Mouse (Mus musculus): Measurements from ENCODE around the gene Snx3. TPM values are rescaled to one million over a fixed set of nuclear protein-coding genes. Genes with fewer than 3 reads are reported as not detected.
A peak's percentile ranks its signal among the peaks of the same experiment; 100 is the strongest.

The Snx3 gene
- total RNA-seq, 2 experiments from 2014 or later: 195 to 214 TPM

- no peak for DNase-seq (ENCODE audit: low spot score in 2 of 2)
Observed at GRCm38 (mm10) chr10:42578281-42578675, 76.4 kb downstream of the Snx3 start.

DNA sequence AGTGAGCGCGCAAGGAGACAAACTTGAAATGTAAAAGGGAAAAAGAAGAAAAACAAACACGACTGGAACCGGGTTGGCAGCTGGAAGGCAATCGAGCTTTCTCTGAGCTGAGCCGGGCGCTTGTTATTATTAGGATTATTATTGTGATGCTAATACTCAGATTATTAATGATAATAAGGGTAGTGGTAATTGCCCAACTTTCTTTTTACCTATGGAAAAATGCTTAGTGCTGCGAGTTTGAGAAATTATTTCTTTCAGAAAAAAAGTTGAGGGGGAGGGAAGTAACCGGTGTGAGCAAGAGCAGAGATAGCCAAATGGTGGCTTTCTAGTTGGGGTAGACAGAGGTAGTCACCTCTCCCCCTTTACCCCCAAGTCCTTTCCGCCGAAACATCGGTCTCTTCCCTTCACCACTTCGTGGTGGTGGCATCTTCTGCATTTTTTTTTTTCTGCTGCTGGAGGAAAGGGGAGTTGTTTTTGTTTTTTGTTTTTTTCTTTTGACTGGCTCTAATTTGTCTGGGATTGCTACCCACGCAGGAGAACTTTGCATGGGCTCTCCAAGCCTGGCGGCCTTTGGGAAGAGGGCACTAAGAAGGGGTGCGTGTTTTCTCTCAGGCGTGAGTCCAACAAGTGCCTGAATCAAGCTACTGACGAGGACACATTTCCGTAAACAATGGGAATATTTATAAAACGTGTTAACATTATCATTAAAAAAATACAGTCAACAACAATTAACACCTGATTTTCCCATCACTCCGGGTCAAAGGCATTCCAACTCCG, 77.1 kb downstream of the Snx3 start:
- DNase-seq (ENCODE audit: low spot score in 2 of 2): no peak

- DNase-seq (ENCODE audit: low spot score in 2 of 2): no peak
Observed at GRCm38 (mm10) chr10:42579475-42580130, 77.8 kb downstream of the Snx3 start.

DNA sequence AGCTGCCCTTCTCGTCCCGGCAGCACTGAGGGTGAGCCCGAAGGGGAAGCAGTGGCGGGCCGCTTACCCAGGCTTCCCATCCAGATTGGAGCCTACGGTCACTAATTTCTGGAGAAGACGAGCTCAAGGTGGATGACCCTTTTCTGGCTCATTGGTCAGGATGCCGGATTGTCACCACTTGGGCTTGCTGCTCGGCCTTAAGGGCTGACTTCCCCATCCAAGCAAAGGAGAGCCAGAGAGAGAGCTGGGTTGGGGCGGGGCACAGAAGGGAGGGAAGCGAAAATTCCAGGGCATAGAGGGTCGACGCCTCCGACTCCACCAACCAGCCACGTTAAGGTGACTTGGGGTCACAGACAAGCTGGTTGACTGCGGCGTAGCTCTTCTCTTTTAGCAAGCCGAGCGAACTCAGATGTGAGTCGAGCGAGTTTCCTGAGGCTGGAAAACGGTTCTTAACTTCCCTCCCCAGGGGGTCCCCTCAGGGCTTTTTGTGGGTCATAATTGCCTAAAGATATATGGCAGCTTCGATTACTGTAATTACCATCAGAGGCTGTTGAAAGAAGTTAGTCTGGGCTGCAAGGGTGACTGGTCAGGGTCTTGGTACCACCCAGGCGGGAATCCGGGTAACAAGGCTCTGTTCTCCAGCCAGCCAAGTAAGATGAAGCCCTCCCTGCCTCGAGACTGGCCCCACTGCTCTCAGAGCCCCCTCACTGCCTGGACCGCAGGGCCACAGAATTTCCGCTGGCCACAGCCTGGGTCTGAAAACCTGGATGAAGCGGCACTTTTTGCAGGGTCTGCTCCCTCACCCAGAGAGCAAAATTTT, 78.5 kb downstream of the Snx3 start:
- DNase-seq (ENCODE audit: low spot score in 2 of 2): no peak

DNA sequence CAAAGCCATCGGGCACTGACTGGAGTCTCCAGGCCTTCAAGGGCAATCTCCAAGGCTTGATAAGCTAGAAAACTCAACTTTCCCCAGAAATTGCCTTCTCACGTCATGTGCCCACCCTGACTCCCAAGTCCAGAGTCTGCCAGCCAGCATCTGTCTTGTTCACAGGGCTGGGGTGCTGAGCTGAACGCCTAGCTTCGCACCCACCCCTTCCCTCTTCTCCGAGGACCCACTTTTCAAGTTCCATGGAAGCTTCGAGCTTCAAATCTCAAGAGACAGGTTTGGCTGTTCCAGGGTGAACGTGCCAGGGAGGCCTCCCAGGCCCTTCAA, 79.1 kb downstream of the Snx3 start:
- DNase-seq (ENCODE audit: low spot score in 2 of 2): no peak

- DNase-seq (ENCODE audit: low spot score in 2 of 2): no peak
Observed at GRCm38 (mm10) chr10:42581694-42582565, 80.1 kb downstream of the Snx3 start.

GRCm38 (mm10) chr10:42582566-42583110, 80.8 kb downstream of the Snx3 start:
- no peak for DNase-seq (ENCODE audit: low spot score in 2 of 2)

DNA sequence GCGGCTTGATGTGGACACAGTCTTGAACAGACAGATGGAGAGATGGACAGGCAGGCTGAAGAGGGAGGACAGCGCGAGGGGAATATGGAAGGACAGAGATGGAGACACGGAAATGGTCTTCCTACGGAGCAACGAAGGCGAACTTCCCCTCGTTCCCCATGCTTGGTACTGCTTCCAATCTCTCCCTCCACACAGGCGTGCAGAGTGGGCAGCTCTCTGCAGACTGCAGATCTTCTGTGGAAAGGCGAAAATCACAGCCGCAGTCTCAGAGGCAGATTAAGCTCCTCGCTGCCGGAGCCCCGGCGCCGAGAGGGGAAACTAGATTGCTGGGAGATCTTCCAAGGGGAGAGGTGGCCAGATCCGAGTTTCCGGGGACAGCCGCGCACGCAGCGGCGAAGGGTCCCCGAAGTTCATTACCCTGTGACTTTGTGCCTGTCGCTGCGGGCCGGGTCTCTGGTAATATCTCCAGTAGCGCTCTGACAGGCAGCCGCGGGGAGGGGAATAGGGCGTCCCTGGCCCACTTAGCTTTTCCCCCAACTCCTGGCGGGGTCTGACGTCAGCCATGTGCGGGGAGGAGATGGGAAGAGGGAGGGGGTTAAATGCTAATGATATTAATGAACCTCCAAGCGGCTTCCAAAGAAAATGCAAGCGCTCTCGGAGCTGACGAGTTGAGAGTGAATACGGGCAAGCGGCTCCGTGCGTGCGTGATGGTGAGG, 81.5 kb downstream of the Snx3 start, which contains the start of the genes Nr2e1 and Ostm1:
Gene Nr2e1, minus strand, starts transcription at position 476 of the 716 bp plus-strand sequence.
Gene Ostm1, plus strand, starts transcription at position 666 of the 716 bp plus-strand sequence.
- peak; percentile 67 to 80 for DNase-seq (ENCODE audit: low spot score in 2 of 2)

- peak in 1 of 2 experiments; percentile 37 for DNase-seq (ENCODE audit: low spot score in 2 of 2)
Observed at GRCm38 (mm10) chr10:42583902-42584435, 82.1 kb downstream of the Snx3 start.

DNA sequence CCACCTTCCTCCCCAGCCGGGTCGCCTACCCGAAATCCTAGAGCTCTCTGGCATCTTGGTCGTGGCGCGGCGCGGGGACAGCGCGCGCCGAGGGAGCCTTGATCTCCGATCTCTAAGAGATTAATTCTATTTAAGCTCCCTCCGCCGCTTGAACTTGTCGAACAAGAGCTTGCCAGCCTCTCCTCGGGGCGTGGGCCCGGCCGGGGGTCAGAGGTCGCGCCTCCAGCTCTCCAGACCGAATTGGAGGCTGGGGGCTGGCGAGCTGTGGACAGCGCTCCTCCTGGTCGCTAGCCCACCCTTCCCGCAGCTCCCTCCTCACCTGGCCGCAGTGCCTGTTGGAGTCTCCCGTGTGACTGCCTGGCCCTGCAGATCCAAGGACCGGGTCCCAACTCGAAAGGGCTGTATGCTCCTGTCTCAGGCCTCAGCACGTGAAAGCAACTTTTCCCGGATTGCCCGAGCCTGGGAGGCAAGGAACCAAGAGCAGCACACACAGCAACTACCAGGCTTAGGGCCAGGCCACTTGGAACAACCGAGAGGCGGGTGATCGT, 82.7 kb downstream of the Snx3 start:
- DNase-seq (ENCODE audit: low spot score in 2 of 2): no peak

Other genes starting within 250 kb of the Snx3 start
- gene Foxo3, start 225.3 kb upstream of the Snx3 start, total RNA-seq (2021): 10 to 100 TPM; 40.1 to 41.1 TPM
- 10 to 100 TPM in 1 of 2 experiments, 1 to 10 TPM in 1; 9.9 to 12.0 TPM for gene Afg1l, start 23.5 kb upstream of the Snx3 start, total RNA-seq (2021)
- 10 to 100 TPM; 13.3 to 14.9 TPM for gene Nr2e1, start 81.6 kb downstream of the Snx3 start, total RNA-seq (2021)
- gene Ostm1, start 81.8 kb downstream of the Snx3 start, total RNA-seq (2021): 10 to 100 TPM; 51.9 to 52.0 TPM